Mouse (Mus musculus): ENCODE measurements around the gene Kif20b.

The Kif20b gene

GRCm38 (mm10) chr19:34921652-34922602 lies at the start of gene Kif20b:
Gene Kif20b, plus strand, starts transcription at chr19:34922361.
- DNase-seq (ENCODE audit: extremely low read depth, low read depth, low spot score) = no peak

- no peak for DNase-seq (ENCODE audit: extremely low read depth, low read depth, low spot score)
Observed at GRCm38 (mm10) chr19:34876676-34877075, 45.5 kb upstream of the Kif20b start.

GRCm38 (mm10) chr19:34877898-34878602 lies 44.1 kb upstream of the Kif20b start:
- DNase-seq (ENCODE audit: extremely low read depth, low read depth, low spot score) = peak; percentile 95

- no peak for DNase-seq (ENCODE audit: extremely low read depth, low read depth, low spot score)
Observed at GRCm38 (mm10) chr19:34878603-34879541, 43.3 kb upstream of the Kif20b start, which contains the start of gene Pank1. Gene Pank1, minus strand, starts transcription at chr19:34879455.

GRCm38 (mm10) chr19:34879624-34880023 lies 42.5 kb upstream of the Kif20b start:
- no peak for DNase-seq (ENCODE audit: extremely low read depth, low read depth, low spot score)

GRCm38 (mm10) chr19:34881160-34881559 lies 41.0 kb upstream of the Kif20b start:
- peak; percentile 91 for DNase-seq (ENCODE audit: extremely low read depth, low read depth, low spot score)

- DNase-seq (ENCODE audit: extremely low read depth, low read depth, low spot score) = no peak
Observed at GRCm38 (mm10) chr19:34882443-34882842, 39.7 kb upstream of the Kif20b start.

GRCm38 (mm10) chr19:34883526-34884224 lies 38.5 kb upstream of the Kif20b start:
- no peak for DNase-seq (ENCODE audit: extremely low read depth, low read depth, low spot score)

- no peak for DNase-seq (ENCODE audit: extremely low read depth, low read depth, low spot score)
Observed at GRCm38 (mm10) chr19:34886324-34886723, 35.8 kb upstream of the Kif20b start.

- no peak for DNase-seq (ENCODE audit: extremely low read depth, low read depth, low spot score)
Observed at GRCm38 (mm10) chr19:34890981-34891380, 31.2 kb upstream of the Kif20b start.

GRCm38 (mm10) chr19:34891590-34891989 lies 30.6 kb upstream of the Kif20b start:
- DNase-seq (ENCODE audit: extremely low read depth, low read depth, low spot score) = no peak

- DNase-seq (ENCODE audit: extremely low read depth, low read depth, low spot score) = no peak
Observed at GRCm38 (mm10) chr19:34895082-34895481, 27.1 kb upstream of the Kif20b start.

GRCm38 (mm10) chr19:34897082-34897965 lies 24.8 kb upstream of the Kif20b start:
- DNase-seq (ENCODE audit: extremely low read depth, low read depth, low spot score) = no peak

GRCm38 (mm10) chr19:34898941-34899340 lies 23.2 kb upstream of the Kif20b start:
- no peak for DNase-seq (ENCODE audit: extremely low read depth, low read depth, low spot score)

- DNase-seq (ENCODE audit: extremely low read depth, low read depth, low spot score) = no peak
Observed at GRCm38 (mm10) chr19:34901266-34901665, 20.9 kb upstream of the Kif20b start.

GRCm38 (mm10) chr19:34901735-34902134 lies 20.4 kb upstream of the Kif20b start:
- DNase-seq (ENCODE audit: extremely low read depth, low read depth, low spot score) = no peak

- no peak for DNase-seq (ENCODE audit: extremely low read depth, low read depth, low spot score)
Observed at GRCm38 (mm10) chr19:34904032-34904431, 18.1 kb upstream of the Kif20b start.

GRCm38 (mm10) chr19:34905424-34905823 lies 16.7 kb upstream of the Kif20b start:
- no peak for DNase-seq (ENCODE audit: extremely low read depth, low read depth, low spot score)

GRCm38 (mm10) chr19:34906772-34907171 lies 15.4 kb upstream of the Kif20b start:
- no peak for DNase-seq (ENCODE audit: extremely low read depth, low read depth, low spot score)

Data from fat pad, adult 2 months (tissue).